Mouse (Mus musculus): Measurements from ENCODE around the gene Acta2. TPM values are rescaled to one million over a fixed set of nuclear protein-coding genes. Genes with fewer than 3 reads are reported as not detected.

The Acta2 gene
- polyA plus RNA-seq, 1 experiment = 22.4 TPM

GRCm38 (mm10) chr19:34252450-34252849 is 2.9 kb downstream of the Acta2 start:
- TF ChIP-seq CTCF (IDR thresholded peaks at IDR 0.05; ENCODE audit: low read depth, low read length) (no peak), POLR2A (IDR thresholded peaks at IDR 0.05; ENCODE audit: borderline replicate concordance, low read depth, low read length) (no peak)
- peaks cover 38% of the 10 kb centered on the region for H3K4me1 ChIP-seq (ENCODE audit: control insufficient read depth, insufficient read depth, low read length)
- H3K27ac ChIP-seq (ENCODE audit: insufficient read depth, low read depth, low read length) = no peak overlapping the region
- H3K4me3 ChIP-seq (ENCODE audit: insufficient read depth, low read length) = no peak overlapping the region

DNA sequence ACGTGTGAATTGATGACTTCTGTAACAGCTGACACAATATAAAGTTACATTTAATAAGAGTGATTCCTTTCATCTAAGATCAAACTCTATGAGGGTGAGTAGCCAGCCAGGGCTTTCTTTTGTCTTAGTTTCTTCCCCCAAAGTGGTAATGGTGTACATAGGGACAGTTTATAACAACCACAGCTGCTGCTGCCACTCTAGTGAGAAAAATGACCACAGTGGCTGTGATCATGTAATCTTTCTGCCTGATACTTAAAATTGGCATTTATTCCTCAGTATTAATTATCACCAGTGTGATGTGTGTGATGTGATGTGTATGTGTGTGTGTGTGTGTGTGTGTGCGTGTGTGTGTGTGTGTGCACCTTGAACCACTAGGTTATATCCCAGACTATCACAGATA is 3.5 kb downstream of the Acta2 start:
- TF ChIP-seq POLR2A (IDR thresholded peaks at IDR 0.05; ENCODE audit: borderline replicate concordance, low read depth, low read length) = no peak
- TF ChIP-seq CTCF (IDR thresholded peaks at IDR 0.05; ENCODE audit: low read depth, low read length) = no peak
- H3K27ac ChIP-seq (ENCODE audit: insufficient read depth, low read depth, low read length) = no peak overlapping the region

GRCm38 (mm10) chr19:34250621-34251020 is 4.8 kb downstream of the Acta2 start:
- Histone ChIP-seq H3K4me3 (ENCODE audit: insufficient read depth, low read length) (no peak overlapping the region), H3K27ac (ENCODE audit: insufficient read depth, low read depth, low read length) (no peak overlapping the region), H3K4me1 (ENCODE audit: control insufficient read depth, insufficient read depth, low read length) (peaks cover 36% of the 10 kb centered on the region)
- no peak for TF ChIP-seq CTCF (IDR thresholded peaks at IDR 0.05; ENCODE audit: low read depth, low read length)
- no peak for TF ChIP-seq POLR2A (IDR thresholded peaks at IDR 0.05; ENCODE audit: borderline replicate concordance, low read depth, low read length)

More for the DNA sequence above, 3.5 kb downstream of the Acta2 start:
- peaks cover 41% of the 10 kb centered on the region for H3K4me1 ChIP-seq (ENCODE audit: control insufficient read depth, insufficient read depth, low read length)
- H3K4me3 ChIP-seq (ENCODE audit: insufficient read depth, low read length) = no peak overlapping the region

GRCm38 (mm10) chr19:34248558-34248957 is 6.8 kb downstream of the Acta2 start:
- Histone ChIP-seq H3K4me1 (ENCODE audit: control insufficient read depth, insufficient read depth, low read length) (peaks cover 20% of the 10 kb centered on the region), H3K27ac (ENCODE audit: insufficient read depth, low read depth, low read length) (peak overlapping the region; percentile 48), H3K4me3 (ENCODE audit: insufficient read depth, low read length) (no peak overlapping the region)
- TF ChIP-seq CTCF (IDR thresholded peaks at IDR 0.05; ENCODE audit: low read depth, low read length) = no peak
- no peak for TF ChIP-seq POLR2A (IDR thresholded peaks at IDR 0.05; ENCODE audit: borderline replicate concordance, low read depth, low read length)

DNA sequence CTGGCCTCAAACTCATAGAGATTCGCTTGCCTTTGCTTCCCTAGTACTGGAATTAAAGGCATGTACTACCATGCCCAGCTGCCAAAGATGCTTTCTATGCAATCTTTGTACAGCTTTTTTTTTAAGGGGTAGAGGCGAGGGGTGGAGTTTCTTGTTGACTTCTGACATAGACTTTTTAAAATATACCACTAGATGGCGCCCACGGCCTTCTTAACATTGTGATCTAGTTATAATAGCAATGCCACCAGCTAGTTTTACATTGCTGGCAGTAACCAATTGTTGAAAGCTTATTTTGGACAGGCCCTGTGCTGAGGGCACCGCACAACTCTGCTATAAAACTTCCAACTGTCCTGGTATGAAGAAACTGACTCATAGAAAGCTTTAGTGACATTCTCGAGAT is 11.3 kb downstream of the Acta2 start:
- TF ChIP-seq POLR2A (IDR thresholded peaks at IDR 0.05; ENCODE audit: borderline replicate concordance, low read depth, low read length) (no peak), CTCF (IDR thresholded peaks at IDR 0.05; ENCODE audit: low read depth, low read length) (no peak)
- H3K4me3 ChIP-seq (ENCODE audit: insufficient read depth, low read length) = no peak overlapping the region

DNA sequence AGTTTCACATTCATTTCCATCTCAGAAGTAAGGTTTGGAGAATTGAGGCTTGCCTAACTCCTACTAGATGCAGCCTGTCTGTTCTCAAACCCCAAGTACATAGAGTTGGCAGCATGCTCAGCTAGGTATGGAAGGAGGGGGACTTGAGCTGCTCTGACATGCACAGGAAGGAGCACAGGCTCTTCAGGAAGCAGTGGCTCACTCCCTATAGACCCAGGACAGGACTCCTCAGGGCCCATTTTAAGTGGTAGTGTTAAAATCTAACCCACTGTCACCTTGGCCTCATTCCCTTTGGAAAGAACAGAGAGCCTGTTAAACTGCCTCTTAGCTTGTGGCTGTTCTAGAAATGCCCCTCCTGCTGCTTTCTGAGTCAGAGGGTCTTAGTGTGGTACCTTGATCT is 12.5 kb downstream of the Acta2 start:
- no peak overlapping the region for H3K4me3 ChIP-seq (ENCODE audit: insufficient read depth, low read length)
- no peak for TF ChIP-seq POLR2A (IDR thresholded peaks at IDR 0.05; ENCODE audit: borderline replicate concordance, low read depth, low read length)
- TF ChIP-seq CTCF (IDR thresholded peaks at IDR 0.05; ENCODE audit: low read depth, low read length) = no peak
- H3K4me1 ChIP-seq (ENCODE audit: control insufficient read depth, insufficient read depth, low read length) = peaks cover 7% of the 10 kb centered on the region; the same call in 1 of the 2 replicates
- H3K27ac ChIP-seq (ENCODE audit: insufficient read depth, low read depth, low read length) = no peak overlapping the region

More for the DNA sequence above, 11.3 kb downstream of the Acta2 start:
- Histone ChIP-seq H3K4me1 (ENCODE audit: control insufficient read depth, insufficient read depth, low read length) (peaks cover 14% of the 10 kb centered on the region), H3K27ac (ENCODE audit: insufficient read depth, low read depth, low read length) (0 out of 2 replicates have a peak overlapping the region, but pooled peaks have one; percentile 4)

DNA sequence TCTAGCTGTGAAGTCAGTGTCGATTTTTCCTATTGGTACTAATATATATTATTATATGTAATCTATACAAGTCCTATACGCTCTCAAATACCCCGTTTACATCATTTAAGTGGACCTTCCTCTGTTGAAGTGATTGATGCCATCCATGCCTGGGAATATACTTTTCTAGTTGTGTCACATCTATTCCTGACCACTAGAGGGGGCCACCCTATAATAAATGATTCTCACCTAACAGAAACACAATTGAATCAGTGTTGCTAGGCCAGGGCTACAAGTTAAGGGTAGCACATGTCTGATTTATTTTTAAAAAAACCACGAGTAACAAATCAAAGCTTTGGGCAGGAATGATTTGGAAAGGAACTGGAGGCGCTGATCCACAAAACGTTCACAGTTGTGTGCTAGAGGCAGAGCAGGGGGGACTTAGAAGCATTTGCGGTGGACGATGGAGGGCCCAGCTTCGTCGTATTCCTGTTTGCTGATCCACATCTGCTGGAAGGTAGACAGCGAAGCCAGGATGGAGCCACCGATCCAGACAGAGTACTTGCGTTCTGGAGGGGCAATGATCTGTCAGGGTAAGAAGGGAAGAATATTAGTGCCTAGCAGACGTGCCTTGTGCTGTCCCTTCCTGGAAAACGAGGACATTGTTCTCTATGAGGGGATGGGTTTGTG is 14.0 kb downstream of the Acta2 start:
- no peak for TF ChIP-seq POLR2A (IDR thresholded peaks at IDR 0.05; ENCODE audit: borderline replicate concordance, low read depth, low read length)
- TF ChIP-seq CTCF (IDR thresholded peaks at IDR 0.05; ENCODE audit: low read depth, low read length) = no peak
- Histone ChIP-seq H3K4me1 (ENCODE audit: control insufficient read depth, insufficient read depth, low read length) (peaks cover 3% of the 10 kb centered on the region; the same call in 1 of the 2 replicates), H3K27ac (ENCODE audit: insufficient read depth, low read depth, low read length) (no peak overlapping the region), H3K4me3 (ENCODE audit: insufficient read depth, low read length) (no peak overlapping the region)

DNA sequence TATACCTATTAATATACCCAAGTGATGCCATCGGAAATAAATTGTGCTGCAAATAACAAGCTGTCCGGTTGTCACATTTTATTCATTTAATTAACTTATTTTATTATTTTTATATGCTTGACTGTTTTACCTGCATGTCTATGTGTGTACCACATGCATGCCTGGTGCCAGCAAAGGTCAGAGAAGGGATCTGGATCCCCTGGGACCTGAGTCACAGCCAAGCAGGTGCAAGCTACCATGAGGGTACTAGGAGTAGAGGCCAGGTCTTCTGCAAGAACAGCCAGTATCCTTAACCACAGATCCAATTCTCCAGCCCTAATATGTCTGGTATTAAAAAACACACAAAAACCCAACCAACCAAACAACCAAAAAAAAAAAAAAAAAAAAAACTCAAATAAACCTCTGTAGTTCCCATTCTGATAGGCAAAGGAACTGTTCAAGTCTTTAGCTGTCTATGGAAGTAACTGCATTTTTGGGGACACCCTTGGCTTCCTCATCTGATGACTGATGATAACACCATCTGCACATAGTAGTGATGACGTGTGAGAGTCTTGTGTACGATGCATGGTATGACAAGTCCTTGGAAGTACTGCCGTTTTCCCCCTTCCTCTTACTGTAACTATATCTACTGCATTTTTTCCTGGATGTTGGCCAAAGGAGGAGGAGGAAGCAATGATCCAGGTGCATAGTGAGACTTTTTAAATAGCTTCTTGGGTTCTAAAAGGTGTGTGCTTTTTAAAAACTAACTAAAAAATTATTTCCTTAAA is 14.9 kb downstream of the Acta2 start:
- Histone ChIP-seq H3K27ac (ENCODE audit: insufficient read depth, low read depth, low read length) (no peak overlapping the region), H3K4me1 (ENCODE audit: control insufficient read depth, insufficient read depth, low read length) (peaks cover 3% of the 10 kb centered on the region; the same call in 1 of the 2 replicates), H3K4me3 (ENCODE audit: insufficient read depth, low read length) (no peak overlapping the region)
- no peak for TF ChIP-seq CTCF (IDR thresholded peaks at IDR 0.05; ENCODE audit: low read depth, low read length)
- no peak for TF ChIP-seq POLR2A (IDR thresholded peaks at IDR 0.05; ENCODE audit: borderline replicate concordance, low read depth, low read length)

DNA sequence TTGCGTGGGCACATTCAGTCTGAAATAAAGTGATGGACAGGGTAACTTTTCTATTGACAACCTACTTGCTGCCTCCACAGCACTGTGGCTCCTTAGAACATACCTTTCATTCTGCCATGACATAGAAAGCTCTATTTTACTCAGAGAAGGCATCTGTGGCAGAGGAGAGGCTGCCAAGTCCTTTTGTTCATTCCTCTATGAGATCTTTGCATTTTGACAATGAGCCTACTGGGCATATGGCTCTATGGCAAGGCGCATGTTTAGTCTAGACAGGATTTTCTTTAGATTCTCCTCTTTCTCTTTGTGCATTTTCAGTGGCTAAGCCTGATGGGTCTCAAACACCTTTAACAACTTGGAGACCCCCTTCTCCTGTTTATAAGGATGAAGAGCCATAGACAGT is 17.6 kb downstream of the Acta2 start:
- no peak overlapping the region for H3K27ac ChIP-seq (ENCODE audit: insufficient read depth, low read depth, low read length)
- no peak overlapping the region for H3K4me3 ChIP-seq (ENCODE audit: insufficient read depth, low read length)

GRCm38 (mm10) chr19:34236049-34236448 is 19.3 kb downstream of the Acta2 start:
- no peak overlapping the region for H3K4me3 ChIP-seq (ENCODE audit: insufficient read depth, low read length)
- no peak overlapping the region for H3K27ac ChIP-seq (ENCODE audit: insufficient read depth, low read depth, low read length)
- TF ChIP-seq POLR2A (IDR thresholded peaks at IDR 0.05; ENCODE audit: borderline replicate concordance, low read depth, low read length) = no peak
- no peak for TF ChIP-seq CTCF (IDR thresholded peaks at IDR 0.05; ENCODE audit: low read depth, low read length)
- H3K4me1 ChIP-seq (ENCODE audit: control insufficient read depth, insufficient read depth, low read length) = peaks cover 14% of the 10 kb centered on the region

More for the DNA sequence above, 17.6 kb downstream of the Acta2 start:
- TF ChIP-seq CTCF (IDR thresholded peaks at IDR 0.05; ENCODE audit: low read depth, low read length) (no peak), POLR2A (IDR thresholded peaks at IDR 0.05; ENCODE audit: borderline replicate concordance, low read depth, low read length) (no peak)
- H3K4me1 ChIP-seq (ENCODE audit: control insufficient read depth, insufficient read depth, low read length) = peaks cover 5% of the 10 kb centered on the region

Measured in bone marrow macrophage, adult 2 months (primary cell).